Mouse (Mus musculus) MEL (cell line): ENCODE results near the gene Prpsap1. TPM values are rescaled to one million over a fixed set of nuclear protein-coding genes. Genes with fewer than 3 reads are reported as not detected.
A peak's percentile ranks its signal among the peaks of the same experiment; 100 is the strongest.

Experiments used
- DNase-seq: peaks from one replicate; pipeline ENCODE4 v3.0.0; 2011; ENCODE audit warnings: low read depth, low spot score
- H3K27ac ChIP-seq: 2 replicates; pipeline ENCODE4 v1.5.1; 2012; ENCODE audit warnings: low read depth, mild to moderate bottlenecking, control low read depth, low read length, moderate library complexity; ENCODE audit not compliant: control insufficient read depth
- H3K27me3 ChIP-seq, 2 experiments: fragments of 150-350 bp in 1 of 2; sonication (generic) in 1 of 2; 2 replicates each; pipeline ENCODE4 v1.6.1; 2012; ENCODE audit warnings: low read length in 2 of 2, mild to moderate bottlenecking in 2 of 2, improper control_type of control experiment in 1 of 2, moderate library complexity in 1 of 2; ENCODE audit not compliant: insufficient read depth in 2 of 2, control insufficient read depth in 1 of 2
- H3K36me3 ChIP-seq, 2 experiments: 2 replicates each; pipeline ENCODE4 v1.6.1; 2012 to 2014; ENCODE audit warnings: low read length in 2 of 2, improper control_type of control experiment in 1 of 2, inconsistent platforms in 1 of 2, mild to moderate bottlenecking in 1 of 2; ENCODE audit not compliant: insufficient read depth in 2 of 2, control insufficient read depth in 1 of 2
- H3K4me1 ChIP-seq, 2 experiments: fragments of 150-350 bp in 1 of 2; sonication (generic) in 1 of 2; 2 replicates each; pipeline ENCODE4 v1.6.1; 2012; ENCODE audit warnings: low read length in 2 of 2, improper control_type of control experiment in 1 of 2, mild to moderate bottlenecking in 1 of 2; ENCODE audit not compliant: insufficient read depth in 2 of 2, control insufficient read depth in 1 of 2
- H3K4me3 ChIP-seq, 2 experiments: fragments of 150-350 bp in 1 of 2; sonication (generic) in 1 of 2; 2 replicates each; pipeline ENCODE4 v1.5.1; 2012; ENCODE audit warnings: low read depth in 2 of 2, low read length in 2 of 2, mild to moderate bottlenecking in 2 of 2, moderate library complexity in 2 of 2, control low read depth in 1 of 2, improper control_type of control experiment in 1 of 2; ENCODE audit not compliant: control insufficient read depth in 1 of 2, insufficient read depth in 1 of 2
- H3K79me2 ChIP-seq: 2 replicates; pipeline ENCODE4 v1.6.1; 2012; ENCODE audit warnings: mild to moderate bottlenecking, low read length, moderate library complexity; ENCODE audit not compliant: control insufficient read depth, poor library complexity, insufficient read depth
- H3K9ac ChIP-seq: 2 replicates; pipeline ENCODE4 v1.6.1; 2012; ENCODE audit warnings: low read depth, mild to moderate bottlenecking, control low read depth, low read length, moderate library complexity; ENCODE audit not compliant: control insufficient read depth, poor library complexity, severe bottlenecking
- H3K9me3 ChIP-seq: fragments of 150-350 bp; sonication (generic); replicated peaks from 2 replicates; pipeline ENCODE4 v1.6.1; 2012; ENCODE audit warnings: mild to moderate bottlenecking, low read length, improper control_type of control experiment, moderate library complexity; ENCODE audit not compliant: insufficient read depth
- CHD1 ChIP-seq: IDR thresholded peaks from 2 replicates; pipeline ENCODE4 v1.6.1; 2012; ENCODE audit warnings: low read depth, mild to moderate bottlenecking, inconsistent platforms, low read length, improper control_type of control experiment
- ETS1 ChIP-seq: IDR thresholded peaks from 2 replicates; pipeline ENCODE4 v1.6.1; 2012; ENCODE audit warnings: low read depth, mild to moderate bottlenecking, inconsistent platforms, low read length, improper control_type of control experiment, moderate library complexity
- HCFC1 ChIP-seq: IDR thresholded peaks from 2 replicates; pipeline ENCODE4 v1.6.1; 2012; ENCODE audit warnings: low read depth, mild to moderate bottlenecking, inconsistent platforms, low read length, improper control_type of control experiment, moderate library complexity
- KAT2A ChIP-seq: conservative IDR thresholded peaks from 2 replicates; pipeline ENCODE4 v1.6.1; 2012; ENCODE audit warnings: low read depth, low read length, improper control_type of control experiment, inconsistent platforms
- NELFE ChIP-seq: IDR thresholded peaks from 2 replicates; pipeline ENCODE4 v1.6.1; 2011; ENCODE audit warnings: low read depth, low read length, improper control_type of control experiment
- NRF1 ChIP-seq: IDR thresholded peaks from 2 replicates; pipeline ENCODE4 v1.6.1; 2014; ENCODE audit warnings: low read depth, mild to moderate bottlenecking, inconsistent platforms, low read length, improper control_type of control experiment, moderate library complexity; ENCODE audit not compliant: poor library complexity, insufficient read depth, severe bottlenecking
- RAD21 ChIP-seq: IDR thresholded peaks from 2 replicates; pipeline ENCODE4 v1.6.1; 2011; ENCODE audit warnings: mild to moderate bottlenecking, low read depth, low read length, improper control_type of control experiment
- RCOR1 ChIP-seq: IDR thresholded peaks from 2 replicates; pipeline ENCODE4 v1.6.1; 2012; ENCODE audit warnings: low read depth, mild to moderate bottlenecking, inconsistent platforms, low read length, improper control_type of control experiment
- TBP ChIP-seq: IDR thresholded peaks from 2 replicates; pipeline ENCODE4 v1.8.0; 2011; ENCODE audit warnings: low read depth, low read length, improper control_type of control experiment
- TCF12 ChIP-seq: IDR thresholded peaks from 2 replicates; pipeline ENCODE4 v1.6.1; 2014; ENCODE audit warnings: low read depth, mild to moderate bottlenecking, inconsistent platforms, low read length, improper control_type of control experiment, moderate library complexity
- UBTF ChIP-seq: IDR thresholded peaks from 2 replicates; pipeline ENCODE4 v1.6.1; 2012; ENCODE audit warnings: low read depth, mild to moderate bottlenecking, inconsistent platforms, low read length, improper control_type of control experiment, moderate library complexity, borderline replicate concordance; ENCODE audit not compliant: insufficient read depth
- USF1 ChIP-seq: IDR thresholded peaks from 2 replicates; pipeline ENCODE4 v1.6.1; 2014; ENCODE audit warnings: low read depth, mild to moderate bottlenecking, inconsistent platforms, low read length, improper control_type of control experiment, moderate library complexity
- ZC3H11A ChIP-seq: IDR thresholded peaks from 2 replicates; pipeline ENCODE4 v1.6.1; 2012; ENCODE audit warnings: low read depth, mild to moderate bottlenecking, inconsistent platforms, low read length, improper control_type of control experiment
- ZKSCAN1 ChIP-seq: IDR thresholded peaks from 2 replicates; pipeline ENCODE4 v1.6.1; 2012; ENCODE audit warnings: low read depth, mild to moderate bottlenecking, inconsistent platforms, low read length, improper control_type of control experiment, moderate library complexity
- ZMIZ1 ChIP-seq: IDR thresholded peaks from 2 replicates; pipeline ENCODE4 v1.6.1; 2012; ENCODE audit warnings: low read depth, mild to moderate bottlenecking, inconsistent platforms, low read length, improper control_type of control experiment, moderate library complexity
- polyA plus RNA-seq, 2 experiments: library from polyadenylated mRNA; stranded (reverse) in 1 of 2; unstranded in 1 of 2; fragments of >175 nt in 1 of 2; fragments of >200 nt in 1 of 2; gene quantifications; 2 replicates each; pipeline versions ENCODE4 v1.2.1 to v1.2.4; 2012; ENCODE audit warnings: low replicate concordance in 2 of 2, low read depth in 1 of 2; ENCODE audit not compliant: insufficient read length in 2 of 2, insufficient read depth in 1 of 2, missing spikeins in 1 of 2
- total RNA-seq: library from RNA; depleted of rRNA; stranded (reverse); fragments of 300-350 nt; gene quantifications from 2 replicates; pipeline ENCODE4 v1.2.3, GENCODE M21; 2012

Gene Prpsap1
- total and polyA plus RNA-seq, 3 experiments: 112 to 155 TPM; not detected in 1

DNA sequence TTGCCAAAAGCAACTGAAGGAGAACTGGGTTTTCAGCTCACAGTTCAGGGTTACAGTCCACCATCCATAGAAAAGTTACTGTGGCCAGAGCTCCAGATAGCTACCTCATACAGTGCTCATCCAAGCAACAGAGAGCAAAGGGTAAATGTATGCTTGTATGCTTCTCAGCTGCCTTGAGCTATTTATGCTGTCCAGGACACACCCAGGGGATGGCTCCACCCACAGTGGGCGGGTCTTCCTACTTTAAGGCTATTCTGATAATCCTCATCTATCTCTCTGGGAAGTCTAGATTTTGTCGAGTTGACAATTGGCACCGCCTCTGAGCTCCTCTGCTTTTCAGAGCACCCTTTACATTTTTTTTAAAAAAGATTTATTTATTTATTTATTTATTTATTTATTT is 27.1 kb upstream of the Prpsap1 start:
- Histone ChIP-seq H3K27ac (no peak overlapping the region), H3K9me3 (no peaks in the 10 kb centered on the region), H3K36me3 (peaks cover 0 to 5% of the 10 kb centered on the region in 2 experiments; a peak in 2 of 4 replicates), H3K9ac (no peak overlapping the region), H3K4me3 (no peak overlapping the region), H3K27me3 (no peaks in the 10 kb centered on the region), H3K4me1 (peaks cover 5 to 22% of the 10 kb centered on the region in 2 experiments), H3K79me2 (no peaks in the 10 kb centered on the region)
- TF ChIP-seq NELFE (0 out of 2 replicates have a peak, but pooled peaks have one; percentile 3), ETS1 (no peak), ZKSCAN1 (no peak), CHD1 (no peak), RAD21 (no peak), ZC3H11A (no peak), TBP (peak; percentile 67; the same call in 1 of the 2 replicates), ZMIZ1 (no peak)
- peak; percentile 84 for DNase-seq

- H3K4me1 ChIP-seq: peaks cover 8 to 15% of the 10 kb centered on the region in 2 experiments
- TF ChIP-seq UBTF: no peak
- 0 out of 2 replicates have a peak, but pooled peaks have one; percentile 17 for TF ChIP-seq RCOR1
- no peak for TF ChIP-seq HCFC1
- TF ChIP-seq, all 39 proteins: peak for 1
- DNase-seq: no peak
- Histone ChIP-seq H3K9me3 (no peaks in the 10 kb centered on the region), H3K27ac (no peak overlapping the region), H3K4me3 (no peak overlapping the region), H3K36me3 (peaks cover 0 to 2% of the 10 kb centered on the region in 2 experiments; a peak in 2 of 4 replicates), H3K79me2 (no peaks in the 10 kb centered on the region), H3K9ac (no peak overlapping the region), H3K27me3 (no peaks in the 10 kb centered on the region)
These were observed 24.5 kb upstream of the Prpsap1 start for GRCm38 (mm10) chr11:116518482-116518881.

GRCm38 (mm10) chr11:116515330-116516020 is 21.5 kb upstream of the Prpsap1 start:
- TF ChIP-seq NELFE (no peak), KAT2A (no peak), USF1 (no peak), NRF1 (no peak), TCF12 (no peak), UBTF (no peak)
- Histone ChIP-seq H3K4me1 (peaks cover 7 to 15% of the 10 kb centered on the region in 2 experiments), H3K9me3 (no peaks in the 10 kb centered on the region), H3K4me3 (no peak overlapping the region), H3K79me2 (no peaks in the 10 kb centered on the region), H3K36me3 (peaks cover 0 to 9% of the 10 kb centered on the region in 2 experiments; a peak in 2 of 4 replicates), H3K27me3 (no peaks in the 10 kb centered on the region), H3K9ac (no peak overlapping the region), H3K27ac (no peak overlapping the region)
- DNase-seq: no peak
